Mouse (Mus musculus) lung, postnatal 0 days (tissue): ENCODE data around the gene Slc31a2. TPM values are rescaled to one million over a fixed set of nuclear protein-coding genes. Genes with fewer than 3 reads are reported as not detected.
A peak's percentile ranks its signal among the peaks of the same experiment; 100 is the strongest.
"Not testable (repeated sequence)": the region's sequence is repeated elsewhere in the genome, so short reads cannot be mapped to it uniquely, and the experiment has no call there.

ENCODE experiments used
- ATAC-seq: fragments of 200-750 bp; cut with Nextera tagmentation; 2 replicates; pipeline ENCODE4 v1.8.0; 2017; ENCODE audit warnings: moderate library complexity
- DNase-seq: peaks from one replicate; pipeline ENCODE4 v3.0.0-alpha.2; 2016; ENCODE audit warnings: low spot score
- H3K27ac ChIP-seq: fragments of 300-500 bp; sonication (generic); 2 replicates; pipeline ENCODE4 v1.5.1; 2014; ENCODE audit warnings: antibody characterized with exemption, mild to moderate bottlenecking, low read length, mixed read lengths
- H3K27me3 ChIP-seq: fragments of 300-500 bp; sonication (generic); replicated peaks from 2 replicates; pipeline ENCODE4 v1.6.1; 2014; ENCODE audit warnings: low read length, mixed read lengths; ENCODE audit not compliant: insufficient read depth
- H3K36me3 ChIP-seq: fragments of 300-500 bp; sonication (generic); 2 replicates; pipeline ENCODE4 v1.6.1; 2014; ENCODE audit warnings: low read length, mixed read lengths; ENCODE audit not compliant: insufficient read depth
- H3K4me1 ChIP-seq: fragments of 300-500 bp; sonication (generic); 2 replicates; pipeline ENCODE4 v1.6.1; 2014; ENCODE audit warnings: antibody characterized with exemption, low read depth, low read length, mixed read lengths; ENCODE audit not compliant: insufficient read depth
- H3K4me2 ChIP-seq: fragments of 300-500 bp; sonication (generic); replicated peaks from 2 replicates; pipeline ENCODE4 v1.6.1; 2014; ENCODE audit warnings: low read depth, mild to moderate bottlenecking, low read length, moderate library complexity, mixed read lengths
- H3K4me3 ChIP-seq: fragments of 300-500 bp; sonication (generic); 2 replicates; pipeline ENCODE4 v1.5.1; 2014; ENCODE audit warnings: low read depth, low read length
- H3K9ac ChIP-seq: fragments of 300-500 bp; sonication (generic); replicated peaks from 2 replicates; pipeline ENCODE4 v1.6.1; 2014; ENCODE audit warnings: low read depth, mild to moderate bottlenecking
- H3K9me3 ChIP-seq: fragments of 300-500 bp; sonication (generic); 2 replicates; pipeline ENCODE4 v1.6.1; 2016; ENCODE audit warnings: low read length, mixed read lengths
- CTCF ChIP-seq: IDR thresholded peaks from 2 replicates; pipeline ENCODE4 v1.5.1; 2016; ENCODE audit warnings: antibody characterized with exemption, mild to moderate bottlenecking
- EP300 ChIP-seq: IDR thresholded peaks from 2 replicates; pipeline ENCODE4 v1.6.1; 2016; ENCODE audit warnings: antibody characterized with exemption, mild to moderate bottlenecking, control low read depth
- WGBS: fragments of 180-500 bp; shearing (Covaris S2); extraction: QIAGEN DNeasy Blood & Tissue Kit; methylation state at CpG from one replicate; pipeline ENCODE4 v1.1.7; 2014; 5-methylcytosine and 5-hydroxymethylcytosine counted together
- polyA plus RNA-seq: library from polyadenylated mRNA; unstranded; fragments of >200 nt; fragmentation: Nextera tagmentation; extraction: Ambion mirVana; gene quantifications from 2 replicates; pipeline ENCODE4 v1.2.1, GENCODE M21; 2015

Gene Slc31a2
- polyA plus RNA-seq, 1 experiment from 2014 or later = 25.5 TPM

DNA sequence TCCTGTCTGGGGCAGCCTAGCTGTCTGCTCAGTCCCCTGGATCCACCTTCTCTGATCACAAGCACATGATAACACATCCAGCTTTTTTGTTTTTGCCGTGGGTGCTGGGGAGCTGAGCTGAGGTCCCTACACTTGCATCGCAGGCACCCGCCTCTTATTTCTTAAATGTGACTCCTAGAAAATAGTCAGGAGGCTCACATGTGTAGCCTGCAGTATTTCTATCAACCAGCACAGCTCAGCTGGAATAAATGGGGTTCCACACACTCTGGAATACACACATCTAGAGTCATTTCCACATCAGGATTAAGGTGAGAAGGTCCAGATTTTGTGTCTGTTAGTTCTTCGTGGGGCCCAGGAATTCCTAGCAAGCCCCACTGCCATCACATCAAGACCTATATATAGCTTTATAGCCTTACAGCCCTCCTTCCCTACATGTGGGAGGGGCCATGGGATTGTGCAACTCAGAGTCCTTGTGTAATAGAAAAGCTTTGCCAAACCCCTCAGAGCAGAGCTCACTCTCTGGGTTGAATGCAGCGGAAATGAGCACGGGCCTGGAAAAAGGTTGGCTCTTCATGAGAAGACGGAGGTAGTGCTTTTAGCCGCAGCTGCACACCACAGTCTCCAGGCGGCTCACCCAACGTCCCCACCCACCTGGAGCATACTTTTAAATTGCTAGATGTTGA is 2.9 kb downstream of the Slc31a2 start:
- Histone ChIP-seq H3K4me1 (no peaks in the 10 kb centered on the region), H3K4me2 (no peak overlapping the region), H3K27ac (no peak overlapping the region), H3K9me3 (no peaks in the 10 kb centered on the region), H3K9ac (no peak overlapping the region), H3K27me3 (no peaks in the 10 kb centered on the region), H3K4me3 (no peak overlapping the region), H3K36me3 (no peaks in the 10 kb centered on the region)
- TF ChIP-seq CTCF (no peak), EP300 (no peak)
- WGBS = 53% methylated on average over 10 of the region's 10 CpGs
- ATAC-seq = peak; percentile 84
- peak; percentile 80 for DNase-seq

DNA sequence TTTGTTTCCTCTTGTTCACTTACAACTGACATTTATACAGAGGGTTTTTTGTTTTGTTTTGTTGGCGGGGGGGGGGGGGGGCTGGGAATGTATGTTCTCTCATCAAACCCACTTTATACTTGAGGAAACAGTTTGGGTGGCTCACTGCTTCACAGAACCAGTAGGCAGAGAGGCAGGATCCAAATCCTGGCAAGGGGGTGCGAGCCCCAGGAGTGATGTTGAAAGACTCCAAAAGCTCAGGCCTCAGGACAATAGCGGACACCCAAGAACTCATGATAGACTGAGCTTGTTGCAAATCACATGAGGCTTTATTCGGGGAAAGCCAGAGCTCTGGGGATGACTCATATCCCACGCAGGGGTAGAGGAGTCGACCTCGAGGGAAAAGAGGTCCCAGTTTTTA is 3.7 kb downstream of the Slc31a2 start:
- not testable (repeated sequence) for H3K9me3 ChIP-seq, DNase-seq, H3K4me1 ChIP-seq, H3K27me3 ChIP-seq, H3K9ac ChIP-seq, H3K36me3 ChIP-seq, H3K4me2 ChIP-seq, ATAC-seq, H3K4me3 ChIP-seq, H3K27ac ChIP-seq
- 66% methylated on average over 7 of the region's 7 CpGs for WGBS

DNA sequence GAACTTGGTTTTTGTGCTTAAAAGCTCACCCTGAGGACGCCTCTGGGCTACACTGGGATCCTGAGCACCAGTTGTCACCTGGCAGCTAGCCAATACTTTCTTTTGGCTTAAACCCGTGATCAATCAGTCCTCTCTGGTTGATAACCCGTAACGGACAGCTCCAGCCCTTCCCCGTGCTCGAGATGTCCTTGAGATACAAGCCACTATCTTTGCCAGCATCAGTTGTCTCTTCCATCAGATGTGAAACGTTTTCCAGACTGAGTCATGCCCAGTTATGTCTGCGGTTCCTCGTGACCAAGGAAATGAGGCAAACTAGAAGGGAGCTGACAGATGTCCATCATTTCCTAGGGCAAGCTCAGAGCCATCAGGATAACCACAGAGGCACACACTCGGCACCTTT is 4.7 kb downstream of the Slc31a2 start:
- Histone ChIP-seq H3K9ac (no peak overlapping the region), H3K4me1 (no peaks in the 10 kb centered on the region), H3K4me2 (no peak overlapping the region), H3K9me3 (no peaks in the 10 kb centered on the region), H3K27me3 (no peaks in the 10 kb centered on the region), H3K27ac (no peak overlapping the region), H3K36me3 (no peaks in the 10 kb centered on the region), H3K4me3 (no peak overlapping the region)
- 63% methylated on average over 10 of the region's 10 CpGs for WGBS
- ATAC-seq (no peak), DNase-seq (no peak)
- TF ChIP-seq CTCF = no peak

DNA sequence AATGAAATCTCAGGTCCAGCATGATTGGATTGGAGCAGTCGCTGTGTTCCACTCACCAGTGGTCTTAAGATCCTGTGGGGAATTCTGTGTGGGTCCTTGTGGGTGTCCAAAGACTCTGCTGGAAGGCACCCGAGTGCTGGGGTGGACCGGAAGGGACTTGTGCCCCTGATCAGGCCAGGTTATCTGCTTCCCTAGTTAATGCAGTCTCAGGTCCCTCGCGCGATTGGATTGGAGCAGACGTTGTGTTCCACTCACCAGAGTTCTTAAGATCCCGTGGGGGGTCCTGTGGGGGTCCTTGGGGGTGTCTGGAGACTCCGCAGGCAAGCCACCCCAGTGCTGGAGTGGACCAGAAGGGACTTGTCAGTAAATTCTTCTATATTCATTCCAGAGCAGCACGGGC is 10.3 kb downstream of the Slc31a2 start:
- Histone ChIP-seq H3K4me3 (no peak overlapping the region), H3K36me3 (no peaks in the 10 kb centered on the region), H3K4me2 (no peak overlapping the region), H3K4me1 (no peaks in the 10 kb centered on the region), H3K9me3 (no peaks in the 10 kb centered on the region), H3K27ac (no peak overlapping the region), H3K9ac (no peak overlapping the region), H3K27me3 (no peaks in the 10 kb centered on the region)
- no peak for ATAC-seq
- WGBS = 82% methylated on average over 10 of the region's 10 CpGs
- TF ChIP-seq CTCF (no peak), EP300 (no peak)
- DNase-seq = no peak

DNA sequence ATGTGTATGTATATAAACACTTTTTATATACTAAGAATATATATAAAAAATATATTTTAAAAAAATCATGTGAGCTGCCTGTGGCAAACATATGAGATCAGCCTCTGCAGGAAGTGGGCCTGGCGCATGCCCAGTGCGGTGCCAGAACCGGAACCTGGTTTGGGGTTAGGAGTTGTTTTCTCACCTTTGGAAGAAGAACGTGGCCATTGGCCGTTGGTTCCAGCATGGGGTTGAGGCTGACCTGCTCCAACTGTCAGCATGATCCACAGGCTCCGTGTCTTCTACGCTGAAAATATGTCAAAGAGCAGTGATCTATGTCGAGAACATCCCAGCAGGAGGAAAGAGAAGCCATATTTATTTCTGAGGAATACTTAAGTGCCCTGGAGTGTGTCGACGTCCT is 11.6 kb downstream of the Slc31a2 start:
- no peaks in the 10 kb centered on the region for H3K4me1 ChIP-seq
- DNase-seq (no peak), ATAC-seq (no peak)
- H3K4me2 ChIP-seq = no peak overlapping the region
- H3K36me3 ChIP-seq = no peaks in the 10 kb centered on the region
- TF ChIP-seq EP300 (no peak), CTCF (no peak)
- WGBS = 88% methylated on average over 10 of the region's 10 CpGs
- H3K9ac ChIP-seq = no peak overlapping the region
- no peak overlapping the region for H3K4me3 ChIP-seq
- H3K9me3 ChIP-seq = no peaks in the 10 kb centered on the region
- no peaks in the 10 kb centered on the region for H3K27me3 ChIP-seq
- H3K27ac ChIP-seq = no peak overlapping the region

DNA sequence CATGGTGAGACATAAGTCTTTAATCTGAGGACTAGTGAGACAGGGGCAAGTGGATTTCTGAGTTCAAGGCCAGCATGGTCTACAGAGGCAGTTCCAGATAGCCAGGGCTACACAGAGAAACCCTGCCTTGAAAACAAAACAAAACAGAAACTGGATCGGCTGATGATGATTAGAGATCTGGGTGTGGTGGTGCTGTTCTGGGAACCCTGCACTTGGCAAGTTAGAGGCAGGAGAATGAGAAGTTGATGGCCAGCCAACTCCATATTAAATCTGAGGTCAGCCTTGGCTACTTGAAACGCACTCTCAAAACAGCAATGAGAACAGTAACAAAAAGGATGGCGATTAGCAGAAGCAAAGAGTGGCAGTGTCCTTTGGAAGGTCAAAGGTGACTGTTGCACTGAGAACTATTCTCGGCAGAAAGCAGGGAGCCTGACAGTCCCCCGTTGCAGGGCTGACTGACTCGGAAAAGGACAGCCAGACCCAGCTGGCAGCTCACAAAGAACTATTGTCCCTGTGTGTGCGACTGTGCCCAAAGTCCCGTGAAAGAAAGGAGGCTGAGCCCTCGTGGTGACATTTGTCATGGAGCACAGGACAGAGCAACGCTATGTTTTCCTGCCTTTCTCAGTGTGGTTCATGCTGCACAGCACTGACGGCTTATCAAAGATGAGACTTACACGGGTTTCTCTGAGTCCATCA is 12.6 kb downstream of the Slc31a2 start:
- peak; percentile 16; the same call in 1 of the 2 replicates for ATAC-seq
- WGBS = 33% methylated on average over 12 of the region's 12 CpGs

More for the DNA sequence above, 12.6 kb downstream of the Slc31a2 start:
- H3K27ac ChIP-seq = no peak overlapping the region
- no peak overlapping the region for H3K4me2 ChIP-seq
- no peaks in the 10 kb centered on the region for H3K27me3 ChIP-seq
- H3K4me3 ChIP-seq = no peak overlapping the region
- peak; percentile 15 for DNase-seq
- H3K4me1 ChIP-seq = no peaks in the 10 kb centered on the region
- H3K9me3 ChIP-seq = no peaks in the 10 kb centered on the region
- H3K9ac ChIP-seq = no peak overlapping the region
- TF ChIP-seq CTCF = no peak
- TF ChIP-seq EP300 = no peak
- no peaks in the 10 kb centered on the region for H3K36me3 ChIP-seq
